Mouse (Mus musculus) CH12.LX (cell line): ENCODE data around the gene Cinp. TPM values are rescaled to one million over a fixed set of nuclear protein-coding genes. Genes with fewer than 3 reads are reported as not detected.

Source experiments
- DNase-seq: peaks from one replicate; pipeline ENCODE4 v3.0.0-alpha.2; 2013; ENCODE audit errors: extremely low read depth
- H3K27ac ChIP-seq: 2 replicates; pipeline ENCODE4 v1.5.1; 2012; ENCODE audit warnings: low read depth, mild to moderate bottlenecking, control low read depth, moderate library complexity; ENCODE audit not compliant: insufficient read depth
- H3K27me3 ChIP-seq: replicated peaks from 2 replicates; pipeline ENCODE3; 2012; ENCODE audit warnings: inconsistent platforms
- H3K36me3 ChIP-seq, 2 experiments: replicated peaks in 1 of 2; 2 replicates each; pipeline versions ENCODE3 to v1.6.1; 2012; ENCODE audit warnings: inconsistent platforms in 1 of 2, low read length in 1 of 2, mild to moderate bottlenecking in 1 of 2, mixed read lengths in 1 of 2, moderate library complexity in 1 of 2; ENCODE audit not compliant: control insufficient read depth in 1 of 2, insufficient read depth in 1 of 2
- H3K4me1 ChIP-seq, 2 experiments: 2 replicates each; pipeline ENCODE4 v1.6.1; 2012; ENCODE audit warnings: inconsistent platforms in 1 of 2, moderate library complexity in 1 of 2; ENCODE audit not compliant: insufficient read depth in 2 of 2, control insufficient read depth in 1 of 2
- H3K4me2 ChIP-seq: 2 replicates; pipeline ENCODE4 v1.6.1; 2012; ENCODE audit warnings: low read depth, mild to moderate bottlenecking, control low read depth; ENCODE audit not compliant: poor library complexity, insufficient read depth, severe bottlenecking
- H3K4me3 ChIP-seq, 3 experiments: fragments of 150-350 bp in 1 of 3; sonication (generic) in 1 of 3; replicated peaks in 1 of 3; 2 replicates each; pipeline versions ENCODE3 to v1.5.1; 2011 to 2012; ENCODE audit warnings: low read depth in 2 of 3, low read length in 2 of 3, mild to moderate bottlenecking in 2 of 3, moderate library complexity in 2 of 3, control low read depth in 1 of 3, improper control_type of control experiment in 1 of 3, inconsistent platforms in 1 of 3, mixed read lengths in 1 of 3; ENCODE audit not compliant: poor library complexity in 1 of 3
- H3K79me2 ChIP-seq: replicated peaks from 2 replicates; pipeline ENCODE4 v1.6.1; 2012; ENCODE audit warnings: mild to moderate bottlenecking, moderate library complexity; ENCODE audit not compliant: control insufficient read depth, poor library complexity, insufficient read depth, severe bottlenecking; ENCODE audit errors: extremely low read depth
- H3K9ac ChIP-seq: 2 replicates; pipeline ENCODE4 v1.6.1; 2012; ENCODE audit warnings: low read depth, mild to moderate bottlenecking, control low read depth, moderate library complexity; ENCODE audit not compliant: insufficient read depth
- H3K9me3 ChIP-seq: replicated peaks from 2 replicates; pipeline ENCODE3; 2012; ENCODE audit warnings: low read length, inconsistent platforms, mixed read lengths
- BHLHE40 ChIP-seq: IDR thresholded peaks from 2 replicates; pipeline ENCODE4 v1.6.1; 2011; ENCODE audit warnings: mild to moderate bottlenecking, low read depth, low read length, improper control_type of control experiment
- E2F4 ChIP-seq: IDR thresholded peaks from 2 replicates; pipeline ENCODE4 v1.6.1; 2011; ENCODE audit warnings: low read depth, low read length, improper control_type of control experiment; ENCODE audit not compliant: insufficient replicate concordance
- EP300 ChIP-seq: IDR thresholded peaks from 2 replicates; pipeline ENCODE4 v1.6.1; 2011; ENCODE audit warnings: low read length, improper control_type of control experiment
- ETS1 ChIP-seq: conservative IDR thresholded peaks from 2 replicates; pipeline ENCODE4 v1.6.1; 2012; ENCODE audit warnings: low read depth, mild to moderate bottlenecking, inconsistent platforms, low read length, improper control_type of control experiment, moderate library complexity
- HCFC1 ChIP-seq: IDR thresholded peaks from 2 replicates; pipeline ENCODE4 v1.6.1; 2012; ENCODE audit warnings: low read depth, mild to moderate bottlenecking, inconsistent platforms, low read length, improper control_type of control experiment
- JUND ChIP-seq: conservative IDR thresholded peaks from 2 replicates; pipeline ENCODE4 v1.6.1; 2011; ENCODE audit warnings: low read depth, low read length, improper control_type of control experiment
- MAFK ChIP-seq: IDR thresholded peaks from 2 replicates; pipeline ENCODE4 v1.6.1; 2011; ENCODE audit warnings: low read length, improper control_type of control experiment; ENCODE audit not compliant: insufficient replicate concordance
- MAX ChIP-seq: IDR thresholded peaks from 2 replicates; pipeline ENCODE4 v1.6.1; 2011; ENCODE audit warnings: low read length, improper control_type of control experiment
- MEF2A ChIP-seq: IDR thresholded peaks from 2 replicates; pipeline ENCODE4 v1.6.1; 2014; ENCODE audit warnings: low read depth, mild to moderate bottlenecking, inconsistent platforms, low read length, improper control_type of control experiment, borderline replicate concordance
- NELFE ChIP-seq: IDR thresholded peaks from 2 replicates; pipeline ENCODE4 v1.6.1; 2011; ENCODE audit warnings: low read depth, low read length, improper control_type of control experiment
- NRF1 ChIP-seq: IDR thresholded peaks from 2 replicates; pipeline ENCODE4 v1.6.1; 2014; ENCODE audit warnings: low read depth, mild to moderate bottlenecking, inconsistent platforms, low read length, improper control_type of control experiment, moderate library complexity
- PAX5 ChIP-seq: IDR thresholded peaks from 2 replicates; pipeline ENCODE4 v1.6.1; 2012; ENCODE audit warnings: low read length, inconsistent platforms, mixed read lengths
- RCOR1 ChIP-seq: conservative IDR thresholded peaks from 2 replicates; pipeline ENCODE4 v1.6.1; 2012; ENCODE audit warnings: low read depth, mild to moderate bottlenecking, inconsistent platforms, low read length, improper control_type of control experiment
- SIN3A ChIP-seq: IDR thresholded peaks from 2 replicates; pipeline ENCODE4 v1.6.1; 2012; ENCODE audit warnings: low read length, improper control_type of control experiment, inconsistent platforms
- SMC3 ChIP-seq: IDR thresholded peaks from 2 replicates; pipeline ENCODE4 v1.6.1; 2011; ENCODE audit warnings: low read depth, low read length, improper control_type of control experiment
- USF1 ChIP-seq: IDR thresholded peaks from 2 replicates; pipeline ENCODE4 v1.6.1; 2014; ENCODE audit warnings: low read depth, mild to moderate bottlenecking, inconsistent platforms, low read length, improper control_type of control experiment
- USF2 ChIP-seq: conservative IDR thresholded peaks from 2 replicates; pipeline ENCODE4 v1.6.1; 2011; ENCODE audit warnings: low read depth, low read length, improper control_type of control experiment
- ZMIZ1 ChIP-seq: IDR thresholded peaks from 2 replicates; pipeline ENCODE4 v1.6.1; 2012; ENCODE audit warnings: low read depth, mild to moderate bottlenecking, inconsistent platforms, low read length, improper control_type of control experiment
- ZNF384 ChIP-seq: IDR thresholded peaks from 2 replicates; pipeline ENCODE4 v1.6.1; 2012; ENCODE audit warnings: low read depth, low read length, improper control_type of control experiment, inconsistent platforms
- dilution Hi-C: fragments of 300-500 bp; cut with MboI; formaldehyde crosslinking; loops from 2 replicates; pipeline ENCODE4 v1.14.3; 2020; ENCODE audit warnings: low sequenced_read_pairs; ENCODE audit not compliant: extremely low pct_unique_long_range_greater_than_20kb, extremely low pct_ligation_motif_present
- in situ Hi-C: fragments of 300-500 bp; cut with MboI; formaldehyde crosslinking; loops from 3 replicates; pipeline ENCODE4 v1.14.3; 2019; ENCODE audit warnings: low sequenced_read_pairs, low pct_ligation_motif_present, low pct_unique_long_range_greater_than_20kb, mixed read lengths
- polyA plus RNA-seq: library from polyadenylated mRNA; unstranded; fragments of >175 nt; gene quantifications from 2 replicates; pipeline ENCODE4 v1.2.1, GENCODE M21; 2012; ENCODE audit warnings: low read depth; ENCODE audit not compliant: insufficient read length
- total RNA-seq, 2 experiments: library from RNA; depleted of rRNA; stranded (reverse); fragments of 300-350 nt in 1 of 2; fragments of >200 nt in 1 of 2; gene quantifications; 2 replicates each; pipeline ENCODE4 v1.2.3; 2012 to 2014

The Cinp gene
- total and polyA plus RNA-seq, 3 experiments, result 114 to 164 (median 135) TPM

DNA sequence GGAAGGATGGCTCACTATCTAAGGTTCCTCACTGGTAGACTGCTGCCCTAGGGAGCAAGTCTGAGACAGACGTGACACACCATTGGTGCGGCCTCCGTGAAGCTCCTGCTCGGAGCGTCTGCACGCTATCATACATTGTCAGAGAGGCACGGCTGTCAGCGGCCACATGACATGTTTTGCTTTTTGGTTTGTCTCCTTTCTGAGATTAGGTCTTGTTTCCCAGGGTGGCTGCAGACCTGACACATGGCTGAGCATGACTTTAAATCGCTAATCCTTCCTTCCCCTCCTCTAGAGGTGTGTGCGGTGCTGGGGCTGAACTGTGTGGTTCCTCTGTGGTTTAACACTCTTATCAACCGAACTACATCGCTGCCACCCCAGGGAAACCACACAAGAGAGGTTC is 37.5 kb downstream of the Cinp start:
- no peak overlapping the region for H3K27ac ChIP-seq
- DNase-seq, result no peak
- H3K4me2 ChIP-seq, result peak overlapping the region; percentile 89
- no peaks in the 10 kb centered on the region for H3K27me3 ChIP-seq
- H3K9ac ChIP-seq, result peak overlapping the region; percentile 84; the same call in 1 of the 2 replicates
- peak overlapping the region; percentile 2 to 85 (median 66) for H3K4me3 ChIP-seq
- TF ChIP-seq MEF2A (no peak), JUND (no peak), NELFE (no peak), USF1 (no peak), SMC3 (no peak), PAX5 (no peak), NRF1 (no peak), MAX (no peak), MAFK (no peak), ZNF384 (no peak), RCOR1 (no peak), E2F4 (no peak)
- peaks cover 11% of the 10 kb centered on the region; the same call in 1 of the 2 replicates for H3K79me2 ChIP-seq
- in situ Hi-C loops (no loop called here), dilution Hi-C loops (no loop called here)
- no peaks in the 10 kb centered on the region for H3K9me3 ChIP-seq
- H3K36me3 ChIP-seq, result peaks cover 0 to 9% of the 10 kb centered on the region in 2 experiments
- H3K4me1 ChIP-seq, result peaks cover 18 to 34% of the 10 kb centered on the region in 2 experiments

- H3K4me2 ChIP-seq, result peak overlapping the region; percentile 89
- no peak for TF ChIP-seq ZMIZ1
- 0 out of 2 replicates have a peak, but pooled peaks have one; percentile 12 for TF ChIP-seq BHLHE40
- TF ChIP-seq NELFE, result no peak
- TF ChIP-seq JUND, result no peak
- no peak for TF ChIP-seq EP300
- TF ChIP-seq SIN3A, result no peak
- no peak for TF ChIP-seq HCFC1
- no peak for TF ChIP-seq ETS1
- TF ChIP-seq MAX, result peak; percentile 5; the same call in 1 of the 2 replicates
- TF ChIP-seq RCOR1, result no peak
- no peak for TF ChIP-seq MEF2A
- no peak for TF ChIP-seq USF2
- H3K9me3 ChIP-seq, result no peaks in the 10 kb centered on the region
- peaks cover 16 to 31% of the 10 kb centered on the region in 2 experiments for H3K4me1 ChIP-seq
- in situ Hi-C loops, result no loop called here
- H3K79me2 ChIP-seq, result peaks cover 6% of the 10 kb centered on the region; the same call in 1 of the 2 replicates
- H3K4me3 ChIP-seq, result peak overlapping the region; percentile 66 to 85 (median 83)
- no peaks in the 10 kb centered on the region for H3K27me3 ChIP-seq
- DNase-seq, result no peak
- no peak overlapping the region for H3K27ac ChIP-seq
- peaks cover 0 to 9% of the 10 kb centered on the region in 2 experiments for H3K36me3 ChIP-seq
- dilution Hi-C loops, result no loop called here
- peak overlapping the region; percentile 84 for H3K9ac ChIP-seq
Observed at GRCm38 (mm10) chr12:110850929-110851256, 38.1 kb downstream of the Cinp start.
